Mouse (Mus musculus) left cerebral cortex, postnatal 36 days (tissue): ENCODE measurements around the gene Gm2663. TPM values are rescaled to one million over a fixed set of nuclear protein-coding genes. Genes with fewer than 3 reads are reported as not detected.
A peak's percentile ranks its signal among the peaks of the same experiment; 100 is the strongest.
"Not testable (repeated sequence)": the region's sequence is repeated elsewhere in the genome, so short reads cannot be mapped to it uniquely, and the experiment has no call there.

Source experiments
- DNase-seq, 2 experiments: peaks; one replicate each; pipeline ENCODE4 v3.0.0; 2021 to 2022; ENCODE audit warnings: low spot score in 2 of 2, mixed read lengths in 1 of 2
- intact Hi-C: fragments of 180-260 bp; cut with DNase I; formaldehyde crosslinking; loops from one replicate; pipeline ENCODE4 v1.15.1; 2025
- total RNA-seq, 2 experiments: library from RNA; stranded (reverse); gene quantifications; 2 replicates each; pipeline ENCODE4 v1.2.3; 2021

Gene Gm2663
- not detected for total RNA-seq

DNA sequence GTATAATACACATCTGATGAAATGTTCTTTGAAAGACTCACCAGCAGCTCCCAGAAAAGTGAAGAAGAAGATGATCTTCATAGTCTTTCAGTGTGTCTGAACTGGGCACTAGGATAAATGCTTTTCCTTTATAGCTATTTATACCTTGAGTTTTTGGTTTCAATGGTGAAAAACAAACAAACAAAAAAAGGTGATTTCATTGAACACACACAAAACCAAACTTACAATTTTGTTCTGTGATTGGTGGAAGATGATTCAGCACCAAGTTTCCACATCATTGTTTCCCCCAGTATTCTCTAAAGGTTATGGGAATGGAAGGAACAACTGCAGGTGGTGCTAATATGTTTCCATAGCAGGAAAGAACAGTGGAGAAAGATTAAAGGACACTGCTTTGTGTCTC, at the start of gene Gm2663:
Gene Gm2663 (minus strand): TSS at position 101 of the 400 bp plus-strand sequence.
- DNase-seq, intact Hi-C loops: not testable (repeated sequence)

DNA sequence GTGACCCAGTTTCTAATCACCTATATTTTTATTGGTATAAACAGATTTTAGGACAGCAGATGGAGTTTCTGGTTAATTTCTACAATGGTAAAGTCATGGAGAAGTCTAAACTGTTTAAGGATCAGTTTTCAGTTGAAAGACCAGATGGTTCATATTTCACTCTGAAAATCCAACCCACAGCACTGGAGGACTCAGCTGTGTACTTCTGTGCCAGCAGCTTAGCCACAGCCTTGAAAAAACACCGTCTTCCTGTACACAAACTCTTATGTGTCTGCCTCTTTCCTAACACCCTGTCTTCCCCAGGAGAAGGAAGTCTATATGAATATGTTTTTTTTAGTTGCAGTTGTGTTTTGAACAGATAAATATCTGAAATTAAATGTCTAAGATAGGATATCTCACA, 49.3 kb upstream of the Gm2663 start:
- intact Hi-C loops = no loop called here
- no peak for DNase-seq

DNA sequence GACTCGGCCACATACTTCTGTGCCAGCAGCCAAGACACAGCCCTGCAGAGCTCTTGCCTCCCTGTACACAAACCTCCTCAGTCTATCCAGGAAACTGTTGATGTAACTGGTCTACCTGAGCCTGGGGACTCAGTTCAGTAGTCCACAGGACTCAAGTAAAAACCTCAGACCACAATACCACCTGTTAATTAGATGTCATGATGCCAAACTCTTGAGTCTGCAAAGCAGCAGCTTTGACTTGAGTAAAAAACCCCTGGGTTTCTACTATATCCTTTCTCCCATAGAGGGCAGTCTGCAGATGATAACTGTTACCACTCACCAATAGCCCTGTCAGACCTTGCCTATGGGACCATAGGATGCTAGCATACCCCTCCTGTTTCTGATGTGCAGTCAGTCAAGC, 48.7 kb upstream of the Gm2663 start:
- no peak for DNase-seq
- intact Hi-C loops = no loop called here

DNA sequence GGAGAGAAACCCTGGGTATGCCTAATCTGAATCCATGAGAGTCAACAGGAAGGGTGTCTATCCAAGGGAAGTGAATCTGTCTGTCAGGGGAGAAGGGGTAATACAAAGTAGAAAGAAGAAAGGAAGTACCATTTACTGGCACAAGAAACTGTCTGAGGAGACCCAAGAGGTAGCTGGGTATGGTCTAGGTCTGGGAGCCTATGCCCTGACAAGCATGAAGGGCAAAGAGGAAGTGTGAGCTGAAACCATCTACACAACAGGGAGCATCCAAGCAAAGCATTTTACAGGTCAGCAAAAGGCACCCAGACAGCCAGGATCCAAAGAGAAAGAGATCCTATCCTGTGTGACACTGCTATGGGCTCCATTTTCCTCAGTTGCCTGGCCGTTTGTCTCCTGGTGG, 47.9 kb upstream of the Gm2663 start:
- intact Hi-C loops = no loop called here
- DNase-seq = no peak

DNA sequence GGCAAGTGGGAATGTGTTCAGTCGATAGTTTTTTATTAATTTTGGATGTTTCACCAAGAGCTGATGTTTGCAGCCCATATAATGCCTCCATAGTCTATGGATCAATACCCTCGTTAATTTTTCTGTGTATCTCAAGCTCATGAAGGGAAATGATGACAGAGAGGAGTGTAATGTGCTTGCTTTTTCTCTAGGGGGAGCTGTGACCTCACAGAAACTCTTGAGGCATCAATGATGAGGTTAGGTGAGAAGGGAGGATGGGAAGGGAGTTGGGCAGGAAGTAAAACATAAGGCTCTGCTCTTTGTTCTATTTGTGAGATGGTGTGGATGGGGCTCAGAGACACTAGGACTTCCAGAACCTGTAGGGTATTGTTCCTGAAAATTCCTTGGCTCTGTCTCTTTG, 47.3 kb upstream of the Gm2663 start:
- DNase-seq = no peak
- intact Hi-C loops = no loop called here

DNA sequence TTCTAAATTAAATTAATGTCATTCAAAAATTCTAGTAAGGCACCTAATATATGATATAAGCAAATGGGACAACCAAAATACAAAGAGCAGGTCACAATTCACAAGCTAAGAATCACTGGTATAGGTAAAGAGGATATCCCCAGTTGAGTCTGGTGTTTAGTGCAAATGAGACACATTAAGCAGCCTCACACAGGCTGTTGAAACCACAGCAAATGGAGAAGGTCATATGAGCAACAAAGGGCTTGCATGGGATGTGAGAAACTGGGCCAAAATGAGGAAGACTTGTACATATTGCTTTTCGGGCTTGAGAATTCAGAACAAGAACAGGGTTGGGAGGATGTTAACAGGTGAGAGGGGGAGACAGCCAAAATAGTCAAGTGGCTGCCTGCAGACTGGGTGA, 45.5 kb upstream of the Gm2663 start:
- intact Hi-C loops = no loop called here
- DNase-seq = no peak

DNA sequence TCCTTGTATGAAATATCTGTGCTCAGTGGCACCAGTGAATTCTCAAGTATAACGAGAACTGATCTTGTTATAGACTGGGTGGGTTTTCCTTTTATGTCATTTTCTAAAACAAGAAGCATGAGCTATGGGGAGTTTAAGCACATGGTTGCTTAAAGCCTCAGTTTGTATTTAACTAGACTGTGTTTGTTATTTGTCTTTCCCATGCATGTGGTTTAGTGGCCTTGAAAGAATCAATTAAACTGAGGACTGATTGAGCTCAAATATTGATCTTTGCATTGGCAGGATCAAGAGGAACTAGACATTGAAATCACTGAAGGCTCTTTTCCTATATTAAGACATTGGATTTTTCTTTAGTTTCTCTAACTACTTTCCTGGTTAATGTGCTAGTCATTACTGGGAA, 45.0 kb upstream of the Gm2663 start:
- intact Hi-C loops = no loop called here
- DNase-seq = no peak

DNA sequence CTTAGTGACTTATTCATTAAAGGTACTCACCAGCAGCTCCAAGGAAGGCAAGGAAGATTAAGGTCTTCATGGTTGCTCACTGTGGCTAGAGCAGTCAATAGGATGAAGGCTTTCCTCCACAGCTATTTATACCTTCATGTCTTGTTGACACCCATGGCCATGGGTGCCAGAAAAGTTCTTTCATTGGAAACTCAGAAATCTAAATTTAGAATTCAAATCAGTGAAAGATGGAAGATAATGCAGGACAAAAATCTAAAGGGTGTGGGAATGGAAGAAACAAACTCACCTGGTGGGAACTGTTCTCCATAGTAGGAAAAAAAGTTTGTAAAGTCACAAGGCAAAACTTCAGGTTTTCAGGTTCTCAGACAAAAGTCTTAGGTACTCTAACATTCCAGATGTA, 36.1 kb upstream of the Gm2663 start, which contains the start of gene 2210010C04Rik:
Gene 2210010C04Rik (minus strand): TSS at position 101 of the 400 bp plus-strand sequence.
- no peak for DNase-seq
- intact Hi-C loops = no loop called here

DNA sequence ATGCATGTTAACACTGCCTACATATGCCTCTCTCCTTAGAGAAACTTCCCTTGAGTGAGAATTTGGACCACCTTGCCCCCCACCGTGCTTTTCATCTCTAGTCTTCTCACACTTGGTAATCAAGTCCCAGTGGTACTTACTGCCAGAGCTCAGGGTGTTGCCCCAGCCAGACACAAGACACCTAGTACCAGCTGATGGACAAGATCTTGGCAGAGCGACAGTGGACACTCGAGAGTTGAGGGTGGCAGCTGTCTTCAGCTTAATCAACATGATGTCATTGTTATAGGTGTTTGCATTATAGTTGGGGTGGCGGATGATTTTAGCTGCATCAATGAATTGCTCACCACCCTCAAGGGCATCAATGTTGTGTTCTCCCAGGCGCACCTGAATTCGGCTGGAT, 33.5 kb upstream of the Gm2663 start:
- peak in 1 of 2 experiments; percentile 23 for DNase-seq
- intact Hi-C loops = no loop called here

DNA sequence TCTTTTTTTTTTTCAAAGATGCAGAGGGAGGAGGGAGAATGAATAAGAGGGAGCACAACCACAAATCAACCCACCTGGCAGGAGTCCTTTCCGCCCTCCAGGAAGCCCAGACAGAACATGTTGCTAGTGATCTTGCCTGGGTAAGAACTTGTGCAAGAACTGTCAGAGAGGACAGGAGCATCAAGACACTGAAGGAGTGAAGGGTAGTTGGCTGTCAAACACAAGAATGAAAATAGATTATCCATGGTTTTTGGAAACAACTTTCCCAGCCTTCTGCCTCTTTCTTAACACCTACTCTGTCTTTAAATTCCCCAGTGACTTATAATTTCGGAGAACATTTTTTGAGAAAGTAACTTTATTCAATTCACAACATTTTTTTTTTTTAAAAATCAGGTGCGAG, 33.0 kb upstream of the Gm2663 start:
- DNase-seq = no peak
- intact Hi-C loops = no loop called here

DNA sequence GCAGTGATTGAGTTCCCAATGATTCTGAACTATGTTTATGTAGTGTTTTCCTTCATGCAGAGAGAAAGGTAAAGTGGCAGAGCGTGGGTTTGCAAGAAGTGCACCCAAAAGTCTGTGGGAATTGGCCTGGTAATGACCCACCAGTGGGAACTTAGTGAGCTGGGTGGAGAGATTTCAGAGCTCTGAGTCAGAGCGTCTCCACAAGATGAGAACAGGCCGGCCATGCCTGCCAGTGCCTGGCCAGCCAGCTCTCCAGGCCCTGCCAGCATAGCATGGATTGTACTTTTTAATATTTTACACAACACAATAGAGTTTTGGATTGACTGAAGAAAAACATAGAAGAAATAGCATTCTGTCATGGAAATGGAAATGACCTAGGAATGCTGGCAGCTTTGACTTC, 31.5 kb upstream of the Gm2663 start:
- no peak for DNase-seq
- intact Hi-C loops = no loop called here

DNA sequence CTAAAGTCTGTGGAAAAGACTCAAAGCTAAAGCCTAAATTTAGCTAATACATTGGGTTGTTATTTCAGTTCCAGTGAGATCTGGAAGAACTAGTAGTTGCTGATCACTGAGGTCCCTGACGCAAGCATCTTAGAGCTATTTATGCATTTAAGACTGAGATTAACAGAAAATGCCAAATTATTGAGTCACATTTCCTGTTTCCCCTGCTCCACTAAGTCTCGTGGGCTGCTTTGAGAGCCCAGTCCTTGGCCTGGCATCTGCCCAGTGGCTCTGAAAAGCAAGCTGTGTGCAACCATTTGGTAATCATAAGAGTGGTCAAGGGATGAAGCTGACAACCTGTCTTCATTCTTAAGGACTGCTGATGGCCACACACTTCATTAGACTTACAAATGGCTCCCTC, 27.8 kb upstream of the Gm2663 start:
- DNase-seq = no peak
- intact Hi-C loops = no loop called here

DNA sequence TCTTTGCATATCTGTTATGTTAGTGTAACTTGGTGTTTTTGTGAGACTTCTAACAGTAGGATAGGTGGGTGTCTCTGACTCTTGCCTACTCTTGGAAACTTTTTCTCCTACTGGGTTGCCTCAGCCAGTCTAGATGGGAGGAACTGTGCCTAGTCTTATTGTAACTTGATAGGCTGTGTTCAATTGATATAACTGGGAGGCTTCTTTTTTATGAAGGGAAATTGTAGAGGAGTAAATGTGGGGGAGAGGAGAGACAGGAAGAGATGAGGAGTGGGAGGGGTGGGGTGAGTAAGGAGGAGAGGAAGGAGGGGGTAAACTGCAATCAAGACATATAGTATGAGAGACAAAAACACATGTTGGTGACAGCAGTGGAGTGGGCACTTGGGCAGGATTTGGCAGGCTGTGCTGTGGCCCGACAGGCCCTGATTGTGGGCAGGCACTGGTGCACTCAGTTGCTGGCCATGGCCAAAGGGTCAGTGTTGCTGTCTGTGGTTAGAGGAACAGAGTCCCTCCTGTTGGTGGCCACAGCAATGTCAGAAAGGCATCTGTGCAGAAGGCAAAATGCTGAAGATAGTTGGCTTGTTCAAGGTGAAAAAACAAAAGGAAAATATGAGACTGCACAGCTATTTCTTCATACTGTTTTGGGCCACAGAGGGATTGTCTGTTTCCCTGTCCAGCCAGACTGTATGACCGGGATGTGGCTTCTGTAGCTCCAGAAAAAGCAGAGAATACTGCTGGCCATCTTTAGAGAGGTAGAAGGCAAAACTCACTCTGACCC, 26.8 kb upstream of the Gm2663 start:
- intact Hi-C loops = no loop called here
- no peak for DNase-seq

DNA sequence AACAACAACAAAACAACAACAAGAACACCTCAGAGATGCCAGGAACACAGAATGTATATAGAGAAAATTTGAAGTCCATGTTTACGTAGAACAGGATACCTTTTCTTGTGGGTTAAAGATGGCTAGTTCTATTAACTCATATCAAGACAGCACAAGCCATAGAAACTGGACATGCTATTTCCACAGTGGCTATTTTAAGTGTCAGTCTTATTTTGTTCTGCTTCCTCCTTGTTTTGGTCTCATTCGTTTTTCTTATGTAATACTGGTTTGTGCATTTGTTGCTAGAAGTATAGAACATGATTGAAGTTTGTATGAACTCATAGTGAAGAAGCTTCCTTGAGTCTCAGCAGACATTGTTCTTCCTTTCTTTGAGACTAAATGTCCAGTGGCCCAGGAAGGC, 19.9 kb upstream of the Gm2663 start:
- intact Hi-C loops = no loop called here
- no peak for DNase-seq

DNA sequence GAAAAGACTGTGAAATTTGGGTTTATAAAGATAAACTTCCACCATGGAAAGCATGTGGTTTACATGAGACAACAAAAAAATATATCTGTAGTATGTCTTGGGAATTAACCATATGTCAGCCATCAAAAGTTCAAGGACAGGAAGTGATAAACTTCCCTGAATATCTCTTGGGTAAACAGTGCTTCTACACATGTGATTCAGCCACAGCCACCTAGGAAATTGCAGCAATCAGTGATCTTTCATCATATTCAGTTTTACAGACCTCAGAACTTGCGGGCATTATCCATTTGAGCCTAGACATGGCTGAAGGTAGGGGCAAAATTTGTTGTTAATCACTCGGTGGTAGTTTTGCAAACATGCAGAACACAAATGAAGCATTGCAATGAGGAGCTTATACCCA, 19.4 kb upstream of the Gm2663 start:
- intact Hi-C loops = no loop called here
- no peak for DNase-seq

DNA sequence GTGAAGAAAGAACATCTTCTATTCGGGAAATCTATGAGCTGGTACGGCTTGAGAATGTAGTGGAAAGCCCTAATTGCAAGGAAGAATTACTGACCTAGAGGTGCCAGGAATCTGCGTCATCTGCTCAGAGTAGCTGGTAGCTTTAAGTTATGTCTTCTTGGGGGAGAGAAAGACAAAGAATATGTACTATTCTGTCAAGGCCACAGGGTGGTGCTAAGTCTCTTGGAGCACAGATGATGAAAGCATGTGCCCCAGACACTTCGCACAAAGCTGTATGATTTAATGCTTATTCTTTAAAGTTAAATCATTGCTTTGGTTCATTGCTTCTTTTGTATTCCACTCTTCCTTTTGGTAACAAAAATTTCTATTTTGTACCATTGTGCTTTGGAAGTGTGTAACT, 15.8 kb upstream of the Gm2663 start:
- intact Hi-C loops = no loop called here
- DNase-seq = no peak

DNA sequence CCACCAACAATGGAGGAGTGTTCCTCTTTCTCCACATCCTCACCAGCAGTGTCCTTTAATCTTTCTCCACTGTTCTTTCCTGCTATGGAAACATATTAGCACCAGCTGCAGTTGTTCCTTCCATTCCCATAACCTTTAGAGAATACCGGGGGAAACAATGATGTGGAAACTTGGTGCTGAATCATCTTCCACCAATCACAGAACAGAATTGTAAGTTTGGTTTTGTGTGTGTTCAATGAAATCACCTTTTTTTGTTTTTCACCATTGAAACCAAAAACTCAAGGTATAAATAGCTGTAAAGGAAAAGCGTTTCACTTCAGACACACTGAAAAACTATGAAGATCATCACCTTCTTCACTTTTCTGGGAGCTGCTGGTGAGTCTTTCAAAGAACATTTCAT, 34.8 kb downstream of the Gm2663 start, which contains the start of gene 1810009J06Rik:
Gene 1810009J06Rik (plus strand): TSS at position 301 of the 400 bp plus-strand sequence.
- intact Hi-C loops, DNase-seq: not testable (repeated sequence)

DNA sequence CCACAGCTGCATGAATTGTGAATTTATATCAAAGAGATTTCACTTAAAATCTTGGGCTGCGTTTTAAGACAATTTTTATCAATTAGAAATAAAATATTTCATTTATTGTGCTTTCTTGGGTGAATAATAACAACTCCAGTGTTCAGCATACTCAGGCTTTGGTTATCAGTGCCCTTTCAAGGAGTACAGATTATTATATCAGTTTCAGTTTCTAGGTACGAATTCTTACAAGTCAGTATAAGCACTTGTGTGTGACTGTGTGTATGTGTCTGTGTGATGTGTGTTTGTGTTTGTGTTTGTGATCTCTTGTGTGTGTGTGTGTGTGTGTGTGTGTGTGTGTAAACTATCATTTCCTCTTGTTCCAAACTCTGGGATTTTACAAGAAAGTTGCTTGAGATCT, 45.6 kb downstream of the Gm2663 start:
- no peak for DNase-seq
- intact Hi-C loops = no loop called here

DNA sequence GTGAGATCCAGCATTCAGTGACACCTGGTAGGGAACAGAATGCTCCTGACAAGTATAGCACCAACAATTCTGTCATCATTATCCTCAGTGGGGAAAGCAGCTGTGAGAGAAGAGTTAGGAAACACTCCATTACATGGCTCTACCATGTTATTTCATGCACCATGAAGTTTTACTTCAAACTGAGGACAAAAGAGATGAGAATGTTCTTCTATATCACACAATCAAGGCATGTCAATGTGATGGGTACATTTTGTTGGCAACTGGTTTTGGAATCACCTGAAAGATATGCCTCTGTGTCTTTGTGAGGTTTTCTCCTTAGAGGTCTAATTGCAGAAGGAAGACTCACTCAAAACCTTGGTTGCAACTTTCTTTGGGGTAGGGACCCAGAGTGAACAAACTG, 47.5 kb downstream of the Gm2663 start, which contains the start of gene Gm4744:
Gene Gm4744 (minus strand): TSS at position 101 of the 400 bp plus-strand sequence.
- DNase-seq = no peak
- intact Hi-C loops = no loop called here
